Mouse (Mus musculus): ENCODE results near the gene Elavl4.

- no peak for TF ChIP-seq CTCF (IDR thresholded peaks at IDR 0.05)
- no peak for TF ChIP-seq POLR2A (IDR thresholded peaks at IDR 0.05; ENCODE audit: insufficient read depth, low read depth, low read length)
Measured at GRCm38 (mm10) chr4:110229652-110230051, 122.1 kb downstream of the Elavl4 start.
